Mouse (Mus musculus) right cerebral cortex, postnatal 25 days (tissue): ENCODE measurements around the gene Cep170b.
A peak's percentile ranks its signal among the peaks of the same experiment; 100 is the strongest.

ENCODE experiments used
- DNase-seq: peaks from one replicate; pipeline ENCODE4 v3.0.0; 2022

Gene Cep170b

GRCm38 (mm10) chr12:112720216-112720615 lies at the start of gene Cep170b:
Gene Cep170b (plus strand): TSS chr12:112720455.
- no peak for DNase-seq

- DNase-seq: no peak
These were observed 49.4 kb upstream of the Cep170b start for GRCm38 (mm10) chr12:112670718-112671393.

GRCm38 (mm10) chr12:112671891-112672290 lies 48.4 kb upstream of the Cep170b start:
- DNase-seq: no peak

- DNase-seq: no peak
These were observed 47.3 kb upstream of the Cep170b start for GRCm38 (mm10) chr12:112672744-112673575.

- peak; percentile 38 for DNase-seq
These were observed 46.6 kb upstream of the Cep170b start for GRCm38 (mm10) chr12:112673576-112674091.

GRCm38 (mm10) chr12:112674132-112675011 lies 45.9 kb upstream of the Cep170b start, which contains the start of gene Akt1:
Gene Akt1 (minus strand): TSS chr12:112674884.
- DNase-seq: peak; percentile 52

GRCm38 (mm10) chr12:112675245-112676035 lies 44.8 kb upstream of the Cep170b start:
- peak; percentile 75 for DNase-seq

- no peak for DNase-seq
These were observed 43.2 kb upstream of the Cep170b start for GRCm38 (mm10) chr12:112677076-112677475.

GRCm38 (mm10) chr12:112677943-112678554 lies 42.2 kb upstream of the Cep170b start:
- no peak for DNase-seq

- no peak for DNase-seq
These were observed 41.7 kb upstream of the Cep170b start, which contains the start of gene Zbtb42 for GRCm38 (mm10) chr12:112678555-112679026. Gene Zbtb42 (plus strand): TSS chr12:112678828.

GRCm38 (mm10) chr12:112679027-112679996 lies 40.9 kb upstream of the Cep170b start:
- DNase-seq: no peak

GRCm38 (mm10) chr12:112683351-112683750 lies 36.9 kb upstream of the Cep170b start:
- no peak for DNase-seq

GRCm38 (mm10) chr12:112688458-112688857 lies 31.8 kb upstream of the Cep170b start:
- DNase-seq: no peak

- DNase-seq: peak; percentile 96
These were observed 26.8 kb upstream of the Cep170b start for GRCm38 (mm10) chr12:112693185-112694126.

GRCm38 (mm10) chr12:112694127-112694475 lies 26.2 kb upstream of the Cep170b start:
- no peak for DNase-seq

- no peak for DNase-seq
These were observed 23.3 kb upstream of the Cep170b start for GRCm38 (mm10) chr12:112696806-112697425.

- DNase-seq: no peak
These were observed 19.7 kb upstream of the Cep170b start for GRCm38 (mm10) chr12:112700522-112700921.
